Mouse (Mus musculus) kidney, embryonic 16.5 days (tissue): ENCODE results near the gene Slc36a2. TPM values are rescaled to one million over a fixed set of nuclear protein-coding genes. Genes with fewer than 3 reads are reported as not detected.
A peak's percentile ranks its signal among the peaks of the same experiment; 100 is the strongest.
"Not testable (repeated sequence)": the region's sequence is repeated elsewhere in the genome, so short reads cannot be mapped to it uniquely, and the experiment has no call there.

Experiments
- ATAC-seq: fragments of 200-750 bp; cut with Nextera tagmentation; 2 replicates; pipeline ENCODE4 v1.8.0; 2017; ENCODE audit warnings: moderate TSS enrichment; ENCODE audit not compliant: low FRiP score, low TSS enrichment
- H3K27ac ChIP-seq: fragments of 300-500 bp; sonication (generic); 2 replicates; pipeline ENCODE4 v1.5.1; 2014; ENCODE audit warnings: low read length
- H3K27me3 ChIP-seq: fragments of 300-500 bp; sonication (generic); 2 replicates; pipeline ENCODE4 v1.6.1; 2014; ENCODE audit warnings: low read length, control low read depth, mixed read lengths; ENCODE audit not compliant: insufficient read depth
- H3K36me3 ChIP-seq: fragments of 300-500 bp; sonication (generic); 2 replicates; pipeline ENCODE4 v1.6.1; 2014; ENCODE audit warnings: low read length, control low read depth, mixed read lengths; ENCODE audit not compliant: insufficient read depth
- H3K4me1 ChIP-seq: fragments of 300-500 bp; sonication (generic); 2 replicates; pipeline ENCODE4 v1.6.1; 2014; ENCODE audit warnings: low read length, control low read depth, mixed read lengths; ENCODE audit not compliant: insufficient read depth
- H3K4me2 ChIP-seq: fragments of 300-500 bp; sonication (generic); replicated peaks from 2 replicates; pipeline ENCODE4 v1.6.1; 2014; ENCODE audit warnings: low read depth, low read length
- H3K4me3 ChIP-seq: fragments of 300-500 bp; sonication (generic); 2 replicates; pipeline ENCODE4 v1.5.1; 2014; ENCODE audit warnings: mild to moderate bottlenecking, low read length
- H3K9ac ChIP-seq: fragments of 300-500 bp; sonication (generic); replicated peaks from 2 replicates; pipeline ENCODE4 v1.6.1; 2014; ENCODE audit warnings: low read length
- H3K9me3 ChIP-seq: fragments of 300-500 bp; sonication (generic); 2 replicates; pipeline ENCODE4 v1.6.1; 2016; ENCODE audit warnings: low read length, control low read depth
- WGBS: fragments of 180-500 bp; shearing (Covaris S2); extraction: QIAGEN DNeasy Blood & Tissue Kit; methylation state at CpG from one replicate; pipeline ENCODE4 v1.1.7; 2014; 5-methylcytosine and 5-hydroxymethylcytosine counted together
- polyA plus RNA-seq: library from polyadenylated mRNA; unstranded; fragments of >200 nt; fragmentation: Nextera tagmentation; extraction: Ambion mirVana; gene quantifications from 2 replicates; pipeline ENCODE4 v1.2.1, GENCODE M21; 2015

Slc36a2 gene
- polyA plus RNA-seq, 1 experiment from 2014 or later = 0.61 TPM

DNA sequence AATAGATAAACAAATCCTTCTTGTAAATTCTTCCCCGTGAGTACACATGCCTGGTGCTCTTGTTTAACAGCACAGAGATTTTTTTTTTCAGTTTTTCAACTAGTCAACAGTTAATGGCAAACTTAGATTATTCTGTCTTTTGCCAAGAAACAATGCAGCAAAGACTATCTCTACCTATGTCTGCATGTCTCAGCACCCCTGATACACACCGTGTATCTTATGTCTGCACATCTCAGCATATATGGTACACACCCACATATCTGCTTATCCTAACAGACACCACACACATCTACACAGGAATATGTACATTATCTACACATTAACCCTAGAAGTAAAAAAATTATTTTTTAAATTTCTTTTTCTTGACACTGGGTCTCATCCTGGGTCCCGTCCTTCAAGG is 58.2 kb downstream of the Slc36a2 start:
- Histone ChIP-seq H3K9me3 (no peaks in the 10 kb centered on the region), H3K4me3 (no peak overlapping the region), H3K36me3 (no peaks in the 10 kb centered on the region), H3K4me2 (no peak overlapping the region), H3K27ac (no peak overlapping the region), H3K9ac (no peak overlapping the region), H3K4me1 (no peaks in the 10 kb centered on the region), H3K27me3 (no peaks in the 10 kb centered on the region)
- WGBS = 70% methylated on average over 3 of the region's 3 CpGs
- no peak for ATAC-seq

DNA sequence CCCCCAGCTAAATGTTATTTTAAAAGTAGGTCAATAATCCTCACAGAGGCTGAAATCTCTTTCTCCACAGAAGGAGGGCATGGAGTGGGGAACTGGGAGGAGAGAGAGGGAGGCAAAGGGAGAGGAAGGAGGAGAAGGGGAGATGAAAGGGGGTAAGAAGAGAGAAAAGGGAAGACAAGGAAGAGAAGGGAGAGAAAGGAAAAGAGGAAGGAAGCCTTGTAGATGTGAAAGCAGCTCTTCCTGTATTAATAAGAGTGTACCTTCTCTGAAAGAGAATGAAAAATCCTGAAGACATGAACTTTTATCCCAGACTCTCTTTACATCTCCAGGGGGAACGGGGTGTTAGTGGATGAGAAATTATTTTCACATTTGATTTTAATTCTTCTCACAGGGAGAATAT is 63.4 kb downstream of the Slc36a2 start:
- Histone ChIP-seq H3K9me3 (no peaks in the 10 kb centered on the region; the same call in 1 of the 2 replicates), H3K4me1 (0 out of 2 replicates have a peak, but pooled peaks cover 10% of the 10 kb centered on the region), H3K4me2 (no peak overlapping the region), H3K9ac (no peak overlapping the region), H3K36me3 (no peaks in the 10 kb centered on the region), H3K4me3 (no peak overlapping the region), H3K27me3 (no peaks in the 10 kb centered on the region), H3K27ac (peak overlapping the region; percentile 21; the same call in 1 of the 2 replicates)
- 92% methylated on average over 1 of the region's 1 CpGs for WGBS
- no peak for ATAC-seq

DNA sequence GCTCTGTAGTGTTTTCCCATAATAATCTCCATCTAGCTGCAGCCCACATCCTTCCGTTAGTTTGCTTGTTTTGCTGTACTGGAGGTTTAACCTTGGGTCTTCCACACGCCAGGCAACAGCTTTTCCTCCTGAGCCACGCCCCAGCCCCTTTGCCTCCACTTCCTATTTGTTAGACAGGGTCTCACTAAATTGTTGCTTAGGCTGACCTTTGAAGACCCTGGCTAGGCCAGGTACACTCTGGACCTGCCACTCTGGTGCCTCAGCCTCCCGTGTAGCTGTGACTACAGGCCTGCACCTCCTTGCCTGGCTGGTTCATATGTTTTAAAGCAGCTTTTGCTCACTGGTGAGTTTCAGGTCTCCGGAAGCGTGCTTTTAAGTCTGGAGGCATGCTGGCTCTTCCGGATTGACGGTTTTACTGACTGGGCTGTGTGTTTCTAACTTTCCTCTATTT is 64.0 kb downstream of the Slc36a2 start:
- WGBS = 49% methylated on average over 8 of the region's 8 CpGs
- Histone ChIP-seq H3K4me3 (no peak overlapping the region), H3K9ac (no peak overlapping the region), H3K9me3 (no peaks in the 10 kb centered on the region; the same call in 1 of the 2 replicates), H3K27me3 (no peaks in the 10 kb centered on the region), H3K36me3 (no peaks in the 10 kb centered on the region), H3K27ac (peak overlapping the region; percentile 21), H3K4me2 (no peak overlapping the region), H3K4me1 (0 out of 2 replicates have a peak, but pooled peaks cover 10% of the 10 kb centered on the region)
- ATAC-seq = no peak

DNA sequence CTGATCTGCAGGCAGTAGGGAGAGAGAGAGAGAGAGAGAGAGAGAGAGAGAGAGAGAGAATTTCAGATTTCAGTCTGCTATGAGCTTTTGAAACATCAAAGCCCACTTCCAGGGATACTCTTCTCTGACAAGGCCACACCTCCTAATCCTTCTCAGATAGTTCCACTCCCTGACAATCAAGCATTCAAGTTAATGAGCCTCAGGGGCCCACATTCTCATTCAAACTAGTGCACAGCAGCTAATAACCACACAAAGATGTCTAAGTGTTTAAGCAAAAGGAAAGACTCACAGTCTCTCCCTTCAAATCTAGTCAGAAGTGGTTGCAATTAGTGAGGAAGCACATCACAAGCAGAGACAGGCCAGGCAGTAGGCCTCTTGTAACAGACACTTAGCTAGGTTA is 64.6 kb downstream of the Slc36a2 start:
- 0 out of 2 replicates have a peak, but pooled peaks cover 10% of the 10 kb centered on the region for H3K4me1 ChIP-seq
- no peaks in the 10 kb centered on the region; the same call in 1 of the 2 replicates for H3K9me3 ChIP-seq
- H3K9ac ChIP-seq = no peak overlapping the region
- no peak for ATAC-seq
- no peak overlapping the region for H3K4me3 ChIP-seq
- H3K27me3 ChIP-seq = no peaks in the 10 kb centered on the region
- H3K27ac ChIP-seq = peak overlapping the region; percentile 21; the same call in 1 of the 2 replicates
- H3K4me2 ChIP-seq = no peak overlapping the region
- no peaks in the 10 kb centered on the region for H3K36me3 ChIP-seq

DNA sequence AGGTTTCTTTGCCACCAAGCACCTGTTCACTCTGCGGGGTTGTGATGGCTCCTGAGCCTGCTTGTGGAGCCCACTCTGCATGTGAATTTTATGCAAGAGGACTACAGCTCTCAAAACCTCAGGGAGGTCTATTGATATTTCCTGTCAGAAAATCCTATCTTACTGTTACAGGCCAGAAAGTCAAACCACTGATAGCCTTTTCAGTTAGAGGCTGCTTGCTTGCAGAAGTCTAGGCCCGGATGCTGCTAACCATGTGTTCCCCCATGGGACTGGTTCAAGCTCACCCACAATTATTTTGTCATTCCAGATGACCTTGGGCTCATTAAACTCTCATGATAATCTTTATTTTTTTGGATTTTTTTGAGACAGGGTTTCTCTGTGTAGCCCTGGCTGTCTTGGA is 67.8 kb downstream of the Slc36a2 start:
- ATAC-seq = no peak
- H3K36me3 ChIP-seq = no peaks in the 10 kb centered on the region
- peaks cover 14% of the 10 kb centered on the region; the same call in 1 of the 2 replicates for H3K4me1 ChIP-seq
- 89% methylated on average over 2 of the region's 2 CpGs for WGBS
- H3K4me2 ChIP-seq = no peak overlapping the region
- no peaks in the 10 kb centered on the region for H3K27me3 ChIP-seq
- no peak overlapping the region for H3K4me3 ChIP-seq
- peaks cover 4% of the 10 kb centered on the region; the same call in 1 of the 2 replicates for H3K9me3 ChIP-seq
- H3K9ac ChIP-seq = no peak overlapping the region
- H3K27ac ChIP-seq = no peak overlapping the region

DNA sequence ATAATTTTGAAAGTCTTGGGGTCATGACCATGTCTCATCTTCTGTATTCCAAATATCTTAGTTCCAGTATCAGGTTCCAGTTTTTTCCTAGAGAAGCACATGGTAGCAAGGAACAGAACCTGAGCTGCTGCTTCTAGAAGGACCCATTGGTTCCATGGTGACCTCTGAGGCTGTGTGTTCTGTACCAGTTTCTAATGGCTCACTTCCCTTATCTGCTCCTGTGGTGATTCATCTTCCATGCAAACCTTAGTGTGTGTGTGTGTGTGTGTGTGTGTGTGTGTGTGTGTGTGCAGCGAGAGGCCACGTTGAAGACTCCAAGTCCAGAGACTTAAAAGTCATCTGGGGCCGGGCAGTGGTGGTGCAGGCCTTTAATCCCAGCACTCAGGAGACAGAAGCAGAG is 68.9 kb downstream of the Slc36a2 start:
- Histone ChIP-seq H3K27me3 (no peaks in the 10 kb centered on the region), H3K27ac (no peak overlapping the region), H3K36me3 (no peaks in the 10 kb centered on the region), H3K4me2 (no peak overlapping the region), H3K9ac (no peak overlapping the region), H3K4me3 (no peak overlapping the region), H3K9me3 (peaks cover 4% of the 10 kb centered on the region; the same call in 1 of the 2 replicates), H3K4me1 (peaks cover 16% of the 10 kb centered on the region)
- ATAC-seq = no peak
- 81% methylated on average over 3 of the region's 3 CpGs for WGBS

DNA sequence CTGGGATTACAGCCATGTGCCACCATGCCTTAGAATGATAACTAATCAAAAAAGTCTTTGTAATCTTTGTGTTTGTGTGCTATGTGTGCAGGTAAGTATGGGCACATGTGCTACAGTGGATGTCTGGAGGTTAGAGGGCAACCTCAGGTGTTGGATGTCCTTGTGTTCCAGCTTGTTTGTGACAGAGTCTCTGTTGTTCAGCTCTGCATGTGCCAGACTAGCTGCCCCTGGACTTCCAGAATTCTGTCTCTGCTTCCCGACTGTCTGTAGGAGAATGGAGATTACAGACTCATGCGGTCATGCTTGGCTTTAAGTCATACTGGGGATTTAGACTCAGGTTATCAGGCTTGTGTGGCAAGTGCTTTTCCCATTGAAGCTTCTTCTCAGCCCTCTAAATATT is 70.6 kb downstream of the Slc36a2 start:
- Histone ChIP-seq H3K27me3 (no peaks in the 10 kb centered on the region), H3K4me2 (no peak overlapping the region), H3K27ac (no peak overlapping the region), H3K4me1 (peaks cover 18% of the 10 kb centered on the region), H3K9ac (no peak overlapping the region), H3K9me3 (0 out of 2 replicates have a peak, but pooled peaks cover 4% of the 10 kb centered on the region), H3K36me3 (no peaks in the 10 kb centered on the region), H3K4me3 (no peak overlapping the region)
- 82% methylated on average over 2 of the region's 2 CpGs for WGBS
- ATAC-seq = no peak

DNA sequence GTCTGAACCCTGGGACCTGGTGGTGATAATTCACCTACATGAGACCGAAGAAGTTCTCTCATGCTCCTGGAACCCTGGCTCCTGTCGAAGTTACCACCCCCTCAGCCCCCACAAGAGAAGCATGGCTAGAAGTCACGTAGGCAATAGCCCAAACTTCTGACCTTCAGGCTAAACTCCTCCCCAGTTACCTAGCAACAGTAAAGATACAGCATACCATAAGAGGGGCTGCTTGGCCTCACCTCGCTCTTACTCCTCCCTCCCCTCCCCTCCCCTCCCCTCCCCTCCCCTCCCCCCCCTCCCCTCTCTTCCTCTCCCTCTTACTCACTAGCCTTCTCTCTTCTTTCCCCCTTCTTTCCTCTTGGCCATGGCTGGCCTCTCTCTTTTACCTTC is 71.0 kb downstream of the Slc36a2 start:
- not testable (repeated sequence) for H3K4me3 ChIP-seq, H3K27me3 ChIP-seq, H3K9ac ChIP-seq, H3K36me3 ChIP-seq, H3K9me3 ChIP-seq, H3K27ac ChIP-seq, H3K4me2 ChIP-seq, ATAC-seq
- peaks cover 18% of the 10 kb centered on the region for H3K4me1 ChIP-seq
- WGBS = 15% methylated on average over 4 of the region's 4 CpGs

DNA sequence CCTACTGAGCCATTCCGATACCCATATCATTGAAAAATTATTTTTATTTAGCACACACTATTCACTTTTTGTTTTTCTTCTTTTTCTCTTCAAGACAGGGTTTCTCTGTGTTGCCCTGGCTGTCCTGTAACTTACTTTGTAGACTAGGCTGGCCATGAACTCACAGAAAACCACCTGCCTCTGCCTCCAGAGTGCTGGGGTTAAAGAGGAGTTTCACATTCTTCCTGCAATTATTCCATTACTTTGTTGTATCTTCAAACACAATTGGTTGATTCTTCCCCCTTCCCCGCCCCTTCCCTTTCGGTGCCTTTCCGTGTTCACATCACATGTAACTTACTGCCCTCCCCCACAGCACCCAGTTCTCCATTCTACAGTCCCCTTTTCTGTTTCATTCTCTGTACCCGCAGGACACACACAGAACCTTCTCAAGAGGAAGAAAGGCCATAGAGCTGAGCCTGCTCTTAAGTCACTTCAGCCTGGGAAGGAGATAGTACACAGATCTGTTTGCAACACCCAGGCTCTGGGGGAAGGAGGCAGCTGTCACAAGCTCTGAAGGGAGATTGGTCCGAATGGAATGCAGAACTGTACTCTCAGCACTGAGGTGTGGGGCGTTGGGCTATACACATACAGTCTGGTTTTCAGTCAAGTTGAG is 71.5 kb downstream of the Slc36a2 start:
- H3K27me3 ChIP-seq = no peaks in the 10 kb centered on the region
- 64% methylated on average over 7 of the region's 7 CpGs for WGBS
- H3K4me2 ChIP-seq = no peak overlapping the region
- peaks cover 18% of the 10 kb centered on the region for H3K4me1 ChIP-seq
- H3K9me3 ChIP-seq = 0 out of 2 replicates have a peak, but pooled peaks cover 4% of the 10 kb centered on the region
- peak overlapping the region; percentile 39; the same call in 1 of the 2 replicates for H3K27ac ChIP-seq
- peak; percentile 55; the same call in 1 of the 2 replicates for ATAC-seq
- H3K36me3 ChIP-seq = no peaks in the 10 kb centered on the region
- no peak overlapping the region for H3K9ac ChIP-seq
- H3K4me3 ChIP-seq = no peak overlapping the region

DNA sequence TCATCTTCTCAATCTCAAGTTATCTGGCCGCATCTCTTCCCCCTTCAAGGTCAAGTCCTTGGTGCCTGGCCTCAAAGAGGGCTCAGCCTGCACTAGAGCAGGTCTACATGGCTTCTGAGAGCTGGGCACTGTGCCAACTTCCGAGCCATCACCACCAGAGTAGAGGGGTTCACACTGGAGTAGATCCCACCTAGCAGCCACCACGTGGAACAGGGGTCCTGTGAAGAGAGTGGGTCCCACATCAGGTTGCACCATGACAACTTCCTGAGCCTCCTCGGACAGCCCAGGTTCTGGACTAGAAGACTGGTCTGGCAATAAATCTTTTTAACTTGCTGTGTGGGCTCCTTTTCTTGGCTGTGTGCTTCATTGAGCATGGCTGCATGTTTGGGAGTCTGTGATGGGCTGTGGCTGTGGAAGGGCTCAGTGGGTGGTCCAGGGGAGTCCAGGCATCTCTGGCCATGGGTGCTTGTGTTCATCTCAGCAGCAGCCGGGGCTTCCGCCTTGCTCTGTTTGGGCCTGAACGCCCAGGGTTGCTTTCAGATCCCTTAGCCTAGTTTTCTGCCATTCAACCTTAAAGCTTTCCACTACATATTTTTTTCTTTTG is 74.2 kb downstream of the Slc36a2 start:
- no peaks in the 10 kb centered on the region for H3K36me3 ChIP-seq
- no peaks in the 10 kb centered on the region for H3K27me3 ChIP-seq
- WGBS = 16% methylated on average over 7 of the region's 7 CpGs
- peak overlapping the region; percentile 67 for H3K27ac ChIP-seq
- no peak overlapping the region for H3K4me3 ChIP-seq
- H3K9ac ChIP-seq = no peak overlapping the region
- 0 out of 2 replicates have a peak, but pooled peaks cover 4% of the 10 kb centered on the region for H3K9me3 ChIP-seq
- no peak overlapping the region for H3K4me2 ChIP-seq
- peak; percentile 93 for ATAC-seq
- H3K4me1 ChIP-seq = peaks cover 18% of the 10 kb centered on the region
